ENCODE assay signal across 24 mouse cellular contexts in genomic region chr15:3286032-3286431, GRCm38 (mm10). TPM values are rescaled to one million over a fixed set of nuclear protein-coding genes. Genes with fewer than 3 reads are reported as not detected.
"Had no signal": no experiment of that assay in that cellular context is flagged by ENCODE, and none has a peak within 500 bp of the region (broad histone marks: within the 10 kb centered on the region; RNA-seq: fewer than 3 reads in every experiment).

No protein-coding gene starts in this region.

- DNase-seq: forebrain, postnatal 0 days; gastrocnemius, postnatal 14 days; gastrocnemius, postnatal 36 days; heart, adult 11 months; heart, adult 2 months; heart, postnatal 14 days; heart, postnatal 36 days; kidney, adult 18-20 months; kidney, adult 8-10 months; kidney, postnatal 10 days; kidney, postnatal 25 days; kidney, postnatal 4 days; liver had no signal

- H3K9me3 ChIP-seq: heart, embryonic 13.5 days; heart, embryonic 15.5 days; hindbrain, embryonic 13.5 days; hindbrain, embryonic 15.5 days; limb, embryonic 10.5 days; limb, embryonic 12.5 days had no signal

- H3K4me3 ChIP-seq: heart, adult 2 months; heart, embryonic 13.5 days; heart, embryonic 15.5 days; hindbrain, embryonic 13.5 days; hindbrain, embryonic 15.5 days; layer of hippocampus, adult 2 months; left cerebral cortex, adult 2 months; limb, embryonic 10.5 days; limb, embryonic 12.5 days had no signal

- H3K27me3 ChIP-seq: heart, embryonic 13.5 days; heart, embryonic 15.5 days; hindbrain, embryonic 13.5 days; hindbrain, embryonic 15.5 days; limb, embryonic 12.5 days had no signal

- ATAC-seq: forebrain, postnatal 0 days; hindbrain, postnatal 0 days had no signal

- H3K9ac ChIP-seq: forebrain, postnatal 0 days; heart, embryonic 13.5 days; heart, embryonic 15.5 days; hindbrain, embryonic 13.5 days; hindbrain, embryonic 15.5 days; limb, embryonic 12.5 days had no signal

- H3K27ac ChIP-seq: heart, adult 2 months; heart, embryonic 13.5 days; heart, embryonic 15.5 days; hindbrain, embryonic 13.5 days; hindbrain, embryonic 15.5 days; hindbrain, postnatal 0 days; layer of hippocampus, adult 2 months; left cerebral cortex, adult 2 months; limb, embryonic 10.5 days; limb, embryonic 12.5 days had no signal

- H3K36me3 ChIP-seq: heart, embryonic 13.5 days; heart, embryonic 15.5 days; hindbrain, embryonic 13.5 days; hindbrain, embryonic 15.5 days; limb, embryonic 10.5 days; limb, embryonic 12.5 days had no signal

- H3K4me1 ChIP-seq: heart, embryonic 15.5 days; hindbrain, embryonic 13.5 days; hindbrain, embryonic 15.5 days; limb, embryonic 10.5 days; limb, embryonic 12.5 days had no signal

- H3K4me2 ChIP-seq: heart, embryonic 11.5 days; heart, embryonic 13.5 days; heart, embryonic 15.5 days; hindbrain, embryonic 13.5 days; hindbrain, embryonic 15.5 days; limb, embryonic 12.5 days had no signal

RNA-seq across cellular contexts. Expression of gene Ccdc152, which starts 17.3 kb away (rescaled TPM):
- polyA plus RNA-seq: hindbrain, embryonic 11.5 days; hindbrain, embryonic 15.5 days; limb, embryonic 10.5 days had no signal
